Mouse (Mus musculus) limb, embryonic 12.5 days (tissue): ENCODE measurements around the gene Smyd3. TPM values are rescaled to one million over a fixed set of nuclear protein-coding genes. Genes with fewer than 3 reads are reported as not detected.

Source experiments
- ATAC-seq: fragments of 200-750 bp; cut with Nextera tagmentation; 2 replicates; pipeline ENCODE4 v1.8.0; 2017; ENCODE audit warnings: low read depth, moderate TSS enrichment; ENCODE audit not compliant: insufficient number of reproducible peaks, insufficient read depth, low FRiP score, low TSS enrichment
- H3K27ac ChIP-seq: fragments of 300-500 bp; sonication (generic); 2 replicates; pipeline ENCODE4 v1.5.1; 2016; ENCODE audit warnings: mild to moderate bottlenecking, moderate library complexity
- H3K27me3 ChIP-seq: fragments of 300-500 bp; sonication (generic); 2 replicates; pipeline ENCODE4 v1.6.1; 2016; ENCODE audit warnings: mild to moderate bottlenecking, moderate library complexity
- H3K36me3 ChIP-seq: fragments of 300-500 bp; sonication (generic); 2 replicates; pipeline ENCODE4 v1.6.1; 2016; ENCODE audit warnings: mild to moderate bottlenecking, moderate library complexity
- H3K4me1 ChIP-seq: fragments of 300-500 bp; sonication (generic); replicated peaks from 2 replicates; pipeline ENCODE4 v1.6.1; 2016
- H3K4me2 ChIP-seq: fragments of 300-500 bp; sonication (generic); 2 replicates; pipeline ENCODE4 v1.6.1; 2016; ENCODE audit warnings: mild to moderate bottlenecking, moderate library complexity
- H3K4me3 ChIP-seq: fragments of 300-500 bp; sonication (generic); replicated peaks from 2 replicates; pipeline ENCODE4 v1.5.1; 2016; ENCODE audit warnings: mild to moderate bottlenecking
- H3K9ac ChIP-seq: fragments of 300-500 bp; sonication (generic); replicated peaks from 2 replicates; pipeline ENCODE4 v1.6.1; 2016; ENCODE audit warnings: mild to moderate bottlenecking, moderate library complexity
- H3K9me3 ChIP-seq: fragments of 300-500 bp; sonication (generic); 2 replicates; pipeline ENCODE4 v1.6.1; 2016; ENCODE audit warnings: mild to moderate bottlenecking, moderate library complexity
- WGBS: fragments of 180-500 bp; shearing (Covaris S2); methylation state at CpG from one replicate; pipeline ENCODE4 v1.1.7; 2016; 5-methylcytosine and 5-hydroxymethylcytosine counted together
- polyA plus RNA-seq: library from polyadenylated mRNA; unstranded; fragments of >200 nt; fragmentation: Nextera tagmentation; extraction: Ambion mirVana; gene quantifications from 2 replicates; pipeline ENCODE4 v1.2.1, GENCODE M21; 2016

The Smyd3 gene
- polyA plus RNA-seq, 1 experiment from 2014 or later: 26.5 TPM

DNA sequence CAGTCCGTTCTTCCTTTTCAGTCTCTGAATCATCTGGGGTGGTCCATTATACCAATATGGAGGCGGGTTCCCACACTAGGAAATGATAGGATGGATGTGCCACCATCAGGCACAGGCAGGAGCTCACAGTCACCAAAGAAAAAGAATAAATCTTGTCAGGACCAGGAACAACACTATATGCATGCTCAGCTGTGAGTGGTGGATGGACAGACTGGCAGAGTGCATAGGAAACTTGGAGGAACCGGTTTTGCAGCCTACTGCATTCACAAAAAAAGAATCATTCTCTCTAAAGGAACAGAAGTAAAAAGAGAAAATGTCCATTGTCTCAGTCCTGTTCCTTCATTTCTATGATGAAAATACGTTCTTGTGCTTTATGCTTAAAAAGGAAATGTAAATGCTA is 98.8 kb downstream of the Smyd3 start:
- 71% methylated on average over 4 of the region's 4 CpGs for WGBS
- Histone ChIP-seq H3K27me3 (0 out of 2 replicates have a peak, but pooled peaks cover 4% of the 10 kb centered on the region), H3K36me3 (no peaks in the 10 kb centered on the region), H3K4me2 (no peak overlapping the region), H3K9me3 (peaks cover 3% of the 10 kb centered on the region; the same call in 1 of the 2 replicates), H3K9ac (no peak overlapping the region), H3K27ac (no peak overlapping the region), H3K4me1 (no peaks in the 10 kb centered on the region), H3K4me3 (no peak overlapping the region)
- ATAC-seq: no peak

DNA sequence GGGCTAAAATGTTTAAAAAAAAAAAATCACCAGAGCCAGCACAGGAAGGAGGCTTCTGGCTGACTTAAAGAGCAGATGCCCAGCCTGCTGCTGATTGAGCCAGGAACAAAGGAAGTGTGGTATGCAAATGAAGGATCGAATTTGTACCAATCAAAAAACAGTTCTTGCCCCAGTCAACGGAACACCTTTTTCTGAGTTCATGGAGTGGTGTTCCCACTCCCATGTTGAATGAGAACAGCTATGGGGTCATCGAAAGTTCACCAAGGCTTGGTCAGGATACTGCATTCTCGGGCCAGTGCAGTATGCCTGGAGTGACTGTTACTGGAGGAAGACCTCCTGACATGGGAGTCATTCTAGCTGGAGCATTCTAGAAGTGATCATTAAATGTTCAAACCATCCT is 109.8 kb downstream of the Smyd3 start:
- Histone ChIP-seq H3K4me3 (no peak overlapping the region), H3K9me3 (peaks cover 8% of the 10 kb centered on the region; the same call in 1 of the 2 replicates), H3K27ac (no peak overlapping the region), H3K36me3 (peaks cover 4% of the 10 kb centered on the region), H3K4me2 (no peak overlapping the region), H3K4me1 (0 out of 2 replicates have a peak, but pooled peaks cover under 1% of the 10 kb centered on the region), H3K9ac (no peak overlapping the region), H3K27me3 (no peaks in the 10 kb centered on the region)
- ATAC-seq: no peak
- WGBS: 93% methylated on average over 4 of the region's 4 CpGs

DNA sequence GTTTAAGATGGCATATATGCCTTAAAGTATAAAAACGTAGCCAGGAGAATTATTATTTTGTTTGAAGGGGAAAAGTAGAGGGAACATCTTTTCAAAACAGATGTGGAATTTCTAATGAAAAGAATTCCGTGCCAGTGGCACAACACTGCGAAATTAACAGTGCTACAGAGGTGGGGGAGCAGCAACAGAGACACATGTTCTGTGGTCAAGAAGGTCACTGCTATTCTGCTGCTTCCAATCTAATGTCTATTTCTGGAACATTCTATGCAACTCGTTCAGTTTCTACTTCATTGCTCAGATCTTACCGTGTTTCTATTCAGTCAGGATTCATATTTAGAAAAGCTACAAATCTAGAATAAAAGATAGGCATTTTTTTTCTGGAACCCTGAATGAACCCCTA is 117.0 kb downstream of the Smyd3 start:
- WGBS: 76% methylated on average over 5 of the region's 5 CpGs
- no peak overlapping the region for H3K27ac ChIP-seq
- no peak for ATAC-seq
- no peak overlapping the region for H3K4me2 ChIP-seq
- 0 out of 2 replicates have a peak, but pooled peaks cover 4% of the 10 kb centered on the region for H3K36me3 ChIP-seq
- H3K9ac ChIP-seq: no peak overlapping the region
- no peak overlapping the region for H3K4me3 ChIP-seq
- H3K9me3 ChIP-seq: no peaks in the 10 kb centered on the region
- peaks cover 18% of the 10 kb centered on the region for H3K4me1 ChIP-seq
- no peaks in the 10 kb centered on the region for H3K27me3 ChIP-seq

DNA sequence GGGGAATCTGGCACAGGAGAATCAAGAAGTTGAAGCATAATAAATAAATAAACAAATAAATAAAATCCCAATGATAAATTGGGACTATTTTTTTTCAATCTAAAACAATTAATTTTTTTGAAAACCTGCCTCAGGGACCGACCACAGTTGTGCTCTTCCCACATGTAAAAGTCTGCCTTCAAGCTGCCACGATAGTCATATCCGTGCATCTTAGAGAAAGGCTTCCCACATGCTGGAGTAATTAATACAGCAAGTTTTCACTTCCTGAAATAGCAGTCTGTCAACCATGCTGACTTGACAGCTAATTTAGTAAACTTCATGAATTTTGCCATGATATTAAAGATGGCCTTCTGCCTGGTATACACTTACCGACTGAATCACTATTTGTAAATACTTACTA is 119.2 kb downstream of the Smyd3 start:
- WGBS: 61% methylated on average over 4 of the region's 4 CpGs
- ATAC-seq: no peak
- H3K4me2 ChIP-seq: no peak overlapping the region

DNA sequence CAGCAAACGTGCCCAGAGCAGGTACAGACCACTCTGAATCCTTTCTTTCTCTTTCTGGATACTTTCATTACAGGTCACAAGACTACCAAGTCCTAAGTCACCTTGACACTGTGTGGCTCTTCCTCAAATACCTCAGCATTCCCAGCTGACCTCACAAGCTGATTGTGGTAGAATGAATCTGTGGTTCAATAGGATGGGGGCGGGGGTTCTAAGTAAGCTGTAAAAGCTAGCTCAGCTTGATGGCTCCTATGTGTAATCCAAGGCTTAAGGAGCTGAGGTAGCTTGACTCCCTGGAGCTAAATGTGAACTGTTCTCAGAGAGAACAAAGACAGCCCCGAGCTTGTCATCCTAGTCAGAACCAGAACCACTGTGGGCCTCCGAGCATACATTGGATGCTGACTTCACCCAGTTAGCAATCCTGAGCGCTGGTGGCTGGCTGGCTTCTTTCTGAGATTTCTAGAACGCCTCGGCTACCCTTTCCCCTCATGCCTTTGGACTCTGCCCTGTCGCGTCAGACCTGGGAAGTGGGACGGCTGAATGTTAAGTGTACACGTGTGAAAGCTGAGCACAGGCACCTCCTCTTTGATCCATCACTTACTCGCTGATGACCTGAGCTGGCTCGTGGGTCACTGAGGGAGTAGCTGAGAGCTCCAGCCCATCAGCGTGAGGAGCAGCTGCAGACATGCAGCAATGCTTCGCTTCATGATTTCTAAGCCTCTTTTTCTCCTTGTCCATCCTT is 131.4 kb downstream of the Smyd3 start:
- Histone ChIP-seq H3K9me3 (no peaks in the 10 kb centered on the region), H3K27me3 (no peaks in the 10 kb centered on the region), H3K4me3 (no peak overlapping the region), H3K9ac (no peak overlapping the region), H3K27ac (no peak overlapping the region), H3K4me1 (peaks cover 6% of the 10 kb centered on the region; the same call in 1 of the 2 replicates), H3K36me3 (no peaks in the 10 kb centered on the region), H3K4me2 (no peak overlapping the region)
- no peak for ATAC-seq
- WGBS: 41% methylated on average over 15 of the region's 15 CpGs

More for the DNA sequence above, 119.2 kb downstream of the Smyd3 start:
- Histone ChIP-seq H3K27ac (no peak overlapping the region), H3K4me3 (no peak overlapping the region), H3K4me1 (peaks cover 18% of the 10 kb centered on the region), H3K27me3 (no peaks in the 10 kb centered on the region), H3K36me3 (0 out of 2 replicates have a peak, but pooled peaks cover 4% of the 10 kb centered on the region), H3K9ac (no peak overlapping the region), H3K9me3 (no peaks in the 10 kb centered on the region)

DNA sequence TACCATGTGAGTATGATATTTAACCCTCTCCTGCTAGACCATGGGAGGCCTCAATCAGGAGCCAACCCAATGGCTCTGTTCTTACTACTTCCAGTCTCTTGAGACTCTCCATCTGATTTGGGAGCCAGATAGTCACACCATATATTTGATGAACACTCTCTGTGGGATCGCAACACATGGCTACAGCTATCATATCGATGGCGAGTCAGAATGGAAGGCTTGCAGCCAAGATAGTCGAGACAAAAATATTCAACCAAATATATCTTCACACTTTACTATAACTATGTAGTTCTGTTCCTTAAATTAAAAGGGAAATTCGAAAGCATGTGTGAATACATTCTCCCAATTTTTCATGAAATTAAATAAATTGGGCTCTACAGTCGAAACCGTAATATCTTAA is 132.2 kb downstream of the Smyd3 start:
- no peak overlapping the region for H3K27ac ChIP-seq
- H3K4me1 ChIP-seq: peaks cover 6% of the 10 kb centered on the region; the same call in 1 of the 2 replicates
- no peak overlapping the region for H3K4me3 ChIP-seq
- H3K27me3 ChIP-seq: no peaks in the 10 kb centered on the region
- no peak for ATAC-seq
- H3K36me3 ChIP-seq: no peaks in the 10 kb centered on the region
- no peak overlapping the region for H3K9ac ChIP-seq
- H3K9me3 ChIP-seq: no peaks in the 10 kb centered on the region
- no peak overlapping the region for H3K4me2 ChIP-seq
- 95% methylated on average over 7 of the region's 7 CpGs for WGBS

DNA sequence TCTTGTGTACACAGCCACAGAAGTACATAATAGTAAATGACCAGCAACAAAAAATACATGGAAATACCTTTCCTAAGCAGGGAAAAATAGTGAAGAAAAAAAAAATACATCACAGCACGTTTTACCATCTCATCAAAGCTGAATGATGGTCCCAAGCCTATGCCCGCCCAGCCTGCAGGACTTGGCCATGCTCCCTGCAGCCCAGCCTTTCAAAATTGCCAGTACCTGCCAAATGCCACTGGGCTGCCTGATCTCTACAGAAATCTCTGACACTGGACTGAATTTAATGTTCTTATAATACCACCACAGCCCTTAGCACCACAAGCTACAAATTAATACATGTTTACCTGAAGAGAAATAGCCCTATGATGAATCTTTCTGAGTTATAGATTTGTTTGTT is 133.5 kb downstream of the Smyd3 start:
- no peak for ATAC-seq
- WGBS: 78% methylated on average over 2 of the region's 2 CpGs

DNA sequence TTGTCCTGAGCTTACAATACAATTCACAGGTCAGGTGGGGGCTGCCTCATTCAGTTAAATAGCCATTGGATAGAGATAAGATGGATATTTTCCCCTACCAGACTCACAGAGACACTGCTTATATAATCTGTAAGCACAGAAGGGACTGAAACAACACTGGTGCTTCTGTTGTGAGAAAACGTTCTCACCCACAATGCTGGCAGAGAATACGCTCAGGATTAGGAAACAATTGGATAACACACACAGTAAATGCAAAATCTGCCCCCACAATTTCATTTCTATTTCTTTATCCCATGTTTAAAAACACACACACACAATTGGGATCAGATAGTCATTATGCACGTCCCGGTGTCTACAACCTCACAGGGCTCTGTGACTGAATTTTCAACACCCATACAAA is 139.7 kb downstream of the Smyd3 start:
- Histone ChIP-seq H3K9me3 (no peaks in the 10 kb centered on the region), H3K27me3 (no peaks in the 10 kb centered on the region), H3K36me3 (no peaks in the 10 kb centered on the region), H3K4me2 (no peak overlapping the region), H3K9ac (no peak overlapping the region), H3K4me3 (no peak overlapping the region), H3K27ac (no peak overlapping the region), H3K4me1 (no peaks in the 10 kb centered on the region)
- WGBS: 90% methylated on average over 4 of the region's 4 CpGs
- ATAC-seq: no peak

More for the DNA sequence above, 133.5 kb downstream of the Smyd3 start:
- Histone ChIP-seq H3K27me3 (no peaks in the 10 kb centered on the region), H3K4me2 (no peak overlapping the region), H3K27ac (no peak overlapping the region), H3K36me3 (no peaks in the 10 kb centered on the region), H3K4me3 (no peak overlapping the region), H3K9me3 (no peaks in the 10 kb centered on the region), H3K9ac (no peak overlapping the region), H3K4me1 (peaks cover 6% of the 10 kb centered on the region; the same call in 1 of the 2 replicates)

DNA sequence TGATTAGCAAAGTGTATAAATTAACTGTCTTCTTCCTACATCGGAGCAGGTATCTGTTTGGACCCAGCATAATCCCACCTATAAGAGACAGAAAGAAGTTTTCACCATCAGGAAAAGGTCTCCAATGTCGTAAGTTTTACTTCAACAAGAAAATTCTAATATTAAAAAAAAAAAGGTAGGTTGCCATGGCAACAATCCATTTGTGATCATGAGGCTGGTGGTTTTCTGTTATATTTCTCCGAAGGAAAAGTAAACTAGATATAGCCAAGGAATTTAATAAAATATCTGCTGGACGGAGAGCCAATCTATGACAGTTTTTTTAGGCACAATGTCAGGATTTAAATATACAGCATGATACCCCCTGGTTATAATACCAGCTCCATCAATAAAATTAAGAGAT is 142.9 kb downstream of the Smyd3 start:
- ATAC-seq: no peak
- Histone ChIP-seq H3K4me2 (no peak overlapping the region), H3K27me3 (no peaks in the 10 kb centered on the region), H3K9me3 (no peaks in the 10 kb centered on the region), H3K9ac (no peak overlapping the region), H3K4me3 (no peak overlapping the region), H3K4me1 (peaks cover 6% of the 10 kb centered on the region; the same call in 1 of the 2 replicates), H3K27ac (no peak overlapping the region), H3K36me3 (no peaks in the 10 kb centered on the region)
- WGBS: 91% methylated on average over 4 of the region's 4 CpGs

DNA sequence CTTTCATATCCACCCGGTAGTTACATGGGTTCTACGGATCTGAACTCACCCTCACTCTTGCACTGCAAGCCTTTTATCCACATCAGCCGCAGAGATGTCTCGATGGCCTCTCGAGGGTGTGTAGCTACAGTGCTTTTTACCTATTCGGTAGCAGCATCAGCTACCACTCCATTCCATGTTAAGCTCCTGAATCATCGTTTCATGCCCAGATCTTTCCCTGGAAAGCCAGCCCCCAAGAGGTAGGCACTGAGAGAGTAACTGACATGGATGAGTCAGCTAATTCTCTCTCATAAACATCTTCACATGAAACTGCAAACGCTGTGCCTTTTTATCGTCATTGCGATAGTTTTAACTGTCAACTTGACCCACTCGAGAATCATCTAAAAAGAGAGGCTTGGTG is 143.9 kb downstream of the Smyd3 start:
- Histone ChIP-seq H3K9me3 (no peaks in the 10 kb centered on the region; the same call in 1 of the 2 replicates), H3K9ac (no peak overlapping the region), H3K4me3 (no peak overlapping the region), H3K27ac (no peak overlapping the region), H3K4me1 (peaks cover 9% of the 10 kb centered on the region; the same call in 1 of the 2 replicates), H3K4me2 (no peak overlapping the region), H3K36me3 (no peaks in the 10 kb centered on the region), H3K27me3 (no peaks in the 10 kb centered on the region)
- 96% methylated on average over 11 of the region's 11 CpGs for WGBS
- no peak for ATAC-seq

DNA sequence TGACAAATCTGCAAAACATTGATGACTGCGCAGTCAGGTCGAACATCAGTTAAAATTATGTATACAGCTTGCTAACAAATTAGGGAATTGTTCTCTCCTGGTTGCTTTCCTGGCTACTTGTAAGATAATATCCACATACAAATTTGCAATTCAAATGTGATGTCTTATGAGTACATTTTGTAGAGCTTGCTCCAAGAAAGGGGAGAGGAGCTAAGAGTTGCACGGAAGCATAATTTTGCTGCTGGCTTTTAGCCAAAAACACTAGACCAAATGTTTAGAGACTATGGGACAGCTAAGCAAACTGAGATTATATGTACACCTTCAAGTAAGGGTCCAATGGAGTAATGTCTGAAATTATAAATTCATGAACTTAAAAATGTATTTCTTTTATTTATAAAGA is 146.7 kb downstream of the Smyd3 start:
- H3K4me2 ChIP-seq: no peak overlapping the region
- no peak for ATAC-seq
- 81% methylated on average over 3 of the region's 3 CpGs for whole genome bisulfite sequencing

More for the DNA sequence above, 146.7 kb downstream of the Smyd3 start:
- Histone ChIP-seq H3K9ac (no peak overlapping the region), H3K4me1 (peaks cover 9% of the 10 kb centered on the region; the same call in 1 of the 2 replicates), H3K27ac (no peak overlapping the region), H3K27me3 (no peaks in the 10 kb centered on the region), H3K4me3 (no peak overlapping the region), H3K9me3 (no peaks in the 10 kb centered on the region; the same call in 1 of the 2 replicates), H3K36me3 (no peaks in the 10 kb centered on the region)
